Mouse (Mus musculus) ovary, postnatal 14 days (tissue): ENCODE measurements around the gene Phex.
A peak's percentile ranks its signal among the peaks of the same experiment; 100 is the strongest.

Experiments
- DNase-seq: peaks from one replicate; pipeline ENCODE4 v3.0.0; 2022; ENCODE audit warnings: low spot score

The Phex gene

DNA sequence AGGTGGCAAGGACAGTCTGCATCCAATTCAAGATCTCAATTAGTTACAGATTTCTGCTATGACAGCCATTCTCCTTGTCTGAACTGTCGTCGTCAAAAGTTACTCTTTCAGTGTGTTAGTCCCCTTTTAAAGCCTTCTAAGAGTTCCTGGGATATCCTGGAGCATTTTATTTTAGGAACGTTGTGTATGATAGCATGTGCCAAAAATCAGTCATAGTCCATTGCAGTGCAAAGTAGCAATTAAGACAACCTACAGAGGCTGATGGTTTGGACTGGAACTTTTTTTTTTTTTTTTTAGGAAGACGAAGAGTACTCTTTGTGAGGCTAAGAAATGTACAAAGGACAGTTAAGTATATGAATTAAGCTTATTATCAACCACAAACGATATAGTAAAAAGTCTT is at the start of gene Phex:
Phex (minus strand) TSS at position 101 of the 400 bp plus-strand sequence.
- no peak for DNase-seq

DNA sequence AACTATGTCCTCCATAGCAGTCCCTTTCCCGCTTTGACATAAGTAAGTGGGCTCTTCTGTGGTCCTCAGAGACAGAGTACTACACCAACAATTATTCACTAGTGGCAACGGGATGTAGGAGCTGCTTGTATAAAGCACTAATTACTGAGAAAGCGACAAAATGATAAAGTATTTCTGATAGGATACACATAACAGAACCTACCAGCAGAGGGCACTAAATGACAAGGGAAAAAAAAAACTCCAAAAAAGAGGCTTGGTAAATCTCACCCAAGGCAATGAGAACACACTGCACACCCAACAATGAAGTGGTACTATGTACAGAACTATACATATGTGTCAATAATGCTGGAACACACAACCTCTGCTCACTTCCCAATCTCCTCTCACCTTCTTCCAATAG is 47.6 kb upstream of the Phex start:
- peak; percentile 2 for DNase-seq

DNA sequence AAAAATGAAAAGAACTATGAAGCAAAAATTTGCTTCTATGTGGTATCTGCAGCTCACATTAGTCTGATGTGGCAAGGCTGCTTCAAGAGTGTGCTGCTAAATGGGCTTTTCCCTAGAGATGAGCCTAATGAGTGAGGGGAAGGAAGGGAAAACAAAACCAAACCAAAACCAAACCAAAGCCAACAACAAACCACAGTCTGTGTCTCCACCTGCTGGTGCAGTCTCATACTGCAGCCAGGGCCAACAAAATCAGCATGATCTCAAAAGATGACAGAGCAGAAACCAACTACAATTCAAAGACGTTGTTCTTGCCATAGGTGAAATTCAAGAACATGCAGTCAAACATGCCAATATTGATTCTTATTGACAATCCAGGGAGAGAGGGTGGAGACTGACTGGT is 39.3 kb upstream of the Phex start:
- DNase-seq, result peak; percentile 44

DNA sequence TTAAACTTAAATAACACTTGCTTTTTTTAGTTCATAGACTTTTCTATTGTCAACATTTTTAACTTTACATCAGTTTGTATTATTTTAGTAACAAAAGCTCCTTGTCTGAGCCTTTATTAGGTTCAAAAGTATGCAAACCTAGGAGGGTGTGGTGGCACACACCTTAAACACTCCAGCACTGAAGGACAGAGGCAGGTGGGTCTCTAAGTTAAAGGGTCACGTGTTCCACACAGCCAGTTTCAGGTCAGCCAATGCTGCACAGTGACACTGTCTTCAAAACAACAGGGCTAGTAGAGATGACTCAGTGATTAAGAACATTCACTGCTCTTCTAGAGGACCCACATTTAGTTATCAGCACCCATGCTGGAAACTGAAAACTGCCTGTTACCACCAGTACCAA is 33.9 kb upstream of the Phex start:
- DNase-seq, result no peak

DNA sequence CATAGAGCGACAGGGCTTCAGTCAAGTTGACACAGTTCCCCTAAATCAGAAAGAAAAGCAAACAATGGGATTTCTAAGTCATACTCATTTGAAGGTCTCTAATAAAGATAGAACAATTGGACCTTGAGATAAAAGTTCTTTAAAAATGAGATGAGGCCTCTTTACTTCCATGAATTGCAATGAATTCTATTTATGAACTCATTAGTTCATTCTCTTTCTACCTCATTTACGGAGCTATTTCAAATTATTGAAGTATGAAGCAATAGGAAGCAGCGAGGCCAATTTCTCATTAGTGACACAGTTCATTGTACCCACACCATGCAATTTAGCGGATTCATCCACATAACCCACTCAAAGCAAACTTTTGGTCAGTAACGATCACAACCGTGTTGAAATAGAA is 32.3 kb upstream of the Phex start:
- no peak for DNase-seq

DNA sequence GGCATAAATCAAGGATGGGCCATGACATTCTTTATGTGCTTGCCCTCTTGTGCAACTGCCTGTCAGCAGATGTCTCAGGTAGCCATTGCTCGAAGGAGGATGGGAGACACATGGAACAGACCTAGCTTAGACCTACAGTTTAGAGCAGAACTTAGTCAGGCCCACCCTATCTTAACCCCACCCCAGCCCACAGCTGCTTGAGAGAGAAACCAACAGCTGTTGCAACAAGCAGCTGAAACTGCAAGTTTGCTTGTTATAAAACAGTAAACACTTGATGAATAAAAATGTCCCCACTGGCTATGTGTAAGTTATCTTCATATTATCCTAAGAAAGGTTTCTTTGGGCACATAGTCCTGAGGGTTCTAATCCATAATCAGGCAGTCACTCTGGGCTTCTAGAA is 19.7 kb upstream of the Phex start:
- no peak for DNase-seq

DNA sequence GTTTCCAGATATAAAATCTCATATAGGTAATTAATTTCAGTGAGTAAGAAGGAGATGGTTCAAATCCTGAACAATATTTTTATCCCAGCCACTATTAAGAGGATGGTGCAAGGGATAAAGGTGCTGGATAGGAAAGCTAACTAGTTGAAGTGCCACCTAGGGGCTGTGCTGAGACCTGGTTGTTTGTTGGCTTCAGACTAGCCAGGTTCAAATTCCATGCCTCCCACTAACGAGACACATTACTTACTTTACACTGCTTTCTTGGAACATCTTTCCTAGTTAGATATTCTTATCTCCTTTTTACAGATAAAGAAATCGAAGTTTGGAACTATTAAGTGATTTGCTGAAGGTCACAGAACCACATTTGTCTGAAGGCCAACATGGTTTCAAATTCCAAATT is 4.3 kb upstream of the Phex start:
- no peak for DNase-seq

DNA sequence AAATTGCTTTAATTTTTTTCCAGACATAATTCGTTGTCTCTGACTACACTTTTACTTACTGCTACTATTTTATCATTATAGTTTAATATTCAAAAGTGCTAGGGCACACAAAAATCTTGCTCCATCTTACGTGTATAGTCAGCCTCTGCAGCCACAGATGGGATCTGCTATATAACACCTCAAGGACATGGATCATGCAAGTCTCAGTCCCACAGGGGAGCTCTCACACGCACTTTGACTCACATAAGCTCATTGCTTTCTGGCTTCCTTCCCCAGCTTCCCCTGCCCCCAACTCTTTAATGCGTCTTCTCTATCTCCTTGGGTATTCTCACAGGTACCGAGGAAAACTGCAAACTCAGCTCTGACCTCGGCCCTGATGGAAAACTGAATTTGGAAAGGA is 10.2 kb downstream of the Phex start:
- DNase-seq, result no peak

DNA sequence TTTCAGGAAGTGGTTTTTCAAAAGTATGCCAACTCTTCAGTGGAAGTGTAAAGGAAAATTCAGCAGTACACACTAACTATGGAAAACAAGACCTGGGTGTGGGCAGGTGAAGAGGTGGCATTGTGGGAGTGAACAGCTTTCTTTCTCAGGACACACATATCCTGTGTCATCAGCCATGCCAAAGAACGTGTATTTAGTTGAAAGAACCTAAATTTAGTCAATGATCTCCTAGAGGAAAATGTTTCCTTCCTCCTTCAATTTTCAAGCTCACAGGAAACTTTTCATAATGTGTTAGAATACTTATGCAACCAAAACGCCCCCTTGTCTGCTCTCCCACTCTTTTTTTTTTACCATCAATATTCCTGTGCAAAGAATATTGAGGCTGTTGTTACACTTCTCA is 23.9 kb downstream of the Phex start:
- no peak for DNase-seq

DNA sequence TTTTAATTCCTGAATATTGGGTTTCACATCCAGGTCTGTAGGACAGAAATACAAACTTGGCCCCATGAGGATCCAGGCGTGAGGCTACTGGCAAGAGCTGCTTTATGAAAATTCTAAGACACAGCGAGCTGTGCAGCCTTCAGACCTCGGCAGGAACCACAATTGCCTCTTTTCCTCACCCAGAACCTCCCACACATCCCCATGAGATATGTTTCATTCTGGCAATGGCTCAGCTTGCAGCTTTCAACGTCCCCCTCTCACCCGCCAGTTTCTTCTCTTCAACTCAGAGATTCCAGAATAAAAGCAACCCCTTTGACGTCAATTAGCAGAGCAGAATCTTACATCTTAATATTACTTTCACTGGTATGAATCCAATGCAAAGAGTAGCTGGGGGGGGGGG is 25.0 kb downstream of the Phex start:
- DNase-seq, result no peak

DNA sequence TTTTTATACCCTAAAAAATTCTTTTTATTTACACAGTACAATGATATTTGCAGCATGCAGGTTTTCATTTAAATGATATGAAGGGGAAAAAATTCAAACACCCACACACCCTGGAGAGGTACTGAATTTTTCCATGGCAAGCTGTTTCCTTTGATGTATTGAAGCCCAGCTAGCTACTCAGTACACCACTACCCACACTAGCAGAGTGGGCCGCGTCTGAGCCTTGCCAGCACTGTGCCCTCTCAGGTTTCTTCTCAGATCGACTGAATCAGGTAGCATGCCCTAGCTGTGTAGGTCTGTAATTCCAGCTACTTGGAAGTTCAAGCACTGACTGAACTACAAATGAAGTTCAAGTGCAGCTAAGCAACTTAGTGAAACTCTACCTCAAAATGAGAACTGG is 26.7 kb downstream of the Phex start:
- DNase-seq, result no peak

DNA sequence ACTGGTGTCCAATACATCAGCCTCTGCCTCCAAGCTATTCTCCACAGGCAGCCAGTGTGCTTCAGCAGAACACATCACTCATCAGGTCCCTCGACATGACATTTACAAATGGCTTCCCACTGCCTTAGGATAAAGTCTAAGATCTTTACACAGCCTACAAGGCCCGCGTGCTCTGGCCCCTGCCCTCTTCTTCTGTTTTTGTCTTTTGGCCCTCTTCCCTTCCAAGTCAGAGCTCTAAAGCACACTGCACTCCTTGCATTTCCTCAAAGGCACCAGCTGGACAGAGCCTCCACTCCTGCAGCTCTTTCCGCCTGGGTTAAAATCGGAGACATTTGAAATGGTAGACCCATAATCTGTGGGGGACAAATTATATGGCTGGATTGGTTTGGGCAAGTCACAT is 28.1 kb downstream of the Phex start:
- DNase-seq, result no peak

DNA sequence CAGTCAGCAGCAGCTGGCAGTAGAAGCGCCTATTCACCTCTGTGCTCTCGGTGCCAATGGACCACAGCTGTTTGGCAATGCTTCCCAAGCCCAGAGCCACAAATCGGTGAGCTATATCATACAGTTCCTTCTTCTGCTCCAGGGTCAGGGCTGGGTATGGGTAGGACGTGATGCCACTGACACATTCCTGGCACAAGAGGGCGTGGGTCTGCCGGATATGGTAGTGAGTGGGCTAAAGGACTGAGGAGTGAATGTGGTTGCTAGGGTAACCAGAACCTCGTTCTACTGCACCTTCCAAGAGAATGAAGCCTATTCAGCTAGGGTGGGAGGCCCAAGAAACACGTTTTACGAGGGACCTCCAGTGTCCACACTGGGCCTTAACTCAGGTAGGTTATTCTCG is 36.3 kb downstream of the Phex start:
- DNase-seq, result no peak

DNA sequence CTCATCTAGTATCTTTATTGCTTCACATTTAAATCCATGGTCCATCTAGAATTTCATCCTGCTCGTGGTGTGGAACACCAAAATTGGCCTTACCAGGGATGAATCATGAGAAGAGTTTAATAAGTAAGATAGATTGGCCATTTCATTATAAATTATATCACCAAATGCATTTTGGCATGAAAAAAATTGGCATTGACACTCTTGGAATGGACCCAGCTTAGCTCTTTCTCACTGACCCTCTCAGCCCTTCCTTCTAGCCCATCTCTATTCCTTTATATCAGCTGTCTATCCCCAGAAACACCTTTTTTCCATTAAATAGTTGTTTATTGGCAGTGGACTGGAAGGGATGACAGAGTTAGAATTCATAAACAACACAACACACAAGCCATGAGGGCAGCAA is 37.7 kb downstream of the Phex start:
- DNase-seq, result no peak

DNA sequence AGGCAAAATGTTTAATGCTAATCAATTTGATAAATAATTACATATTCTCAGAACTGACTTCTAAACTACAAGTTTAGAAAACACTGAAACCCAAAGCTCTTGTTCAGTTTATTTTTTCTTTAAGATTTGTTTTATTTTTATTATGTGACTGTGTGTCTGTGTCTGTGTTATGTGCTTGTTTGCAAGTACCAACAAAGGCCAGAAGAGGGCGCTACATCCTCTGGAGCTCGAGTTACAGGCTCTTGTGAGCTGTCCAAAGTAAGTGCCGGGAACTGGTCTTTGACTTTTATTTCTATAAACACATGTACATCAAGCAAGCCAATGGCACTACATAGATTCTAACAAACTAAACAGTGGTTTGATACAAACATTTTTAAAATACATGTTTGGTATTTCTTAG is 41.2 kb downstream of the Phex start:
- DNase-seq, result no peak

DNA sequence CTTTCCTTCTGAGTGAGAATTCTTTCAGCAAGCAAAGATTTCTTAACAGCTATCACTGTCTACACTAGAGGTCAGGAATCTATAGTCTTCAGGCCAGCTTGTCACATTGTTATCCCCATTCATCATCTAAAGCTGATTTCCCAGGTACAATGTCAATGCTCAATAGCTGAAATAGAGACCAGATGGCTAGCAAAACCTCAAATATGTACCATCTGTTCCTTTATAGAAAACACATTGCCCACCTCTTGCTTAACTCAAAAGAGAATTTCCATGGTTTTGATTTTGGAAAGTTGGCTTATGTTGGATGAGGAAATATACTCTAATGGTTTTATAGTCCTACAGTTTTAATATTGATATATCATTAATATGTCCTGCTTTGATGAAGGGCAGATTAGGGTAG is 45.9 kb downstream of the Phex start:
- DNase-seq, result no peak

DNA sequence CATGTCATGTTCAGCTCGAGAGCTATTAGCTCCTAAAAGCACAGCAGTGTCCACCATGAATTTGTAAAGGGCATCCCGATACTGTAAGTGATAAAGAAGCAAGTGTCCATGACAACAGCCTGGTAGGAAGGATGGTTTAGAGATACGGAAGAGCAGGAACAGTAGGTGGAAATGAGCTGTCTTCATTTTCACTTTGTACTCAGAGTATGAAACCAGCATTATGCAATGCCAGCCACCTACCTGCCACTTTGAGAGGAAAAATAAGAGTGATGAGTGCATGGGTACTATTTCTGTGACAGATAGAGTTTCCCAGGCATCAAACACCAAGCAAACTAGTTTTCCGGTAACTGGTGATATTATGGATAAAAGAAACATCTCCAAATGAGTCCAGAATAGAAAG is 59.6 kb downstream of the Phex start:
- no peak for DNase-seq

DNA sequence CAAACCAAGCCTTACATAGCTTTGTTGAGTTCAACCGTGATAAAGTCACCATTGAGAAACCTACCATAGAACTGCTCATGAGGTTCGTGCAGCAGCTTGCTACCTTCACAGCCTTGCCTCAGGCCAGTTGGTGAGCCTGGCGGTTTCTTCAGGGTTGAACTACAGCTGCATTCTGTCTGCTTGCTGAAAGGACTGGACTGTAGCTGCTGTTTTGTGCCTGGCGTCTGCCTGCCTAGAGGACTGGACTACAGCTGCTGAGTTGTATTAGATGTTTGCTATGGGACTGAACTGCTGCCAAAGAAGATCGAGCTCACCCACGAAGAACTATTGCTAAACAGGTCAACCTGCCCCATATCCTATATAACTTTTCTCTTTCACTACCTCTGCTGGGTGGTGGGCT is 68.9 kb downstream of the Phex start:
- DNase-seq, result no peak

DNA sequence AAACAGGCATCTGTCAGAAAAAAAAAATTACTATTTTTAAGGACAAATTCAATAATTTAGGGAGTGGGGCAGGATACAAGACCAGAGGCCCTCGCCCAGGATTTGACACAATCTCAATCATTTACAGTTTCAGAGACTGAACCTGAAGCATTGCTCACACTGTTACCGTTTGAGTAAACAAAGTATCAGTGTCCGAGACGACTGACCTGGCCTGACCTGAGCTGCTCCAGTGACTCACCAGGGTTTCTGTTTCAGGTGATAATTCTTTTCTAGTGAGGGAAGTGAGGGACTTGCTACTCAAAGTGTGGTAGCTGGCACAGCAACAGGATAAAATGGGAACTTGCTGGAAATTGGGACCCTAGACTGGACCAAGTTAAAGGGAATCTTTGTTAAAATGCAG is 80.4 kb downstream of the Phex start:
- DNase-seq, result no peak

DNA sequence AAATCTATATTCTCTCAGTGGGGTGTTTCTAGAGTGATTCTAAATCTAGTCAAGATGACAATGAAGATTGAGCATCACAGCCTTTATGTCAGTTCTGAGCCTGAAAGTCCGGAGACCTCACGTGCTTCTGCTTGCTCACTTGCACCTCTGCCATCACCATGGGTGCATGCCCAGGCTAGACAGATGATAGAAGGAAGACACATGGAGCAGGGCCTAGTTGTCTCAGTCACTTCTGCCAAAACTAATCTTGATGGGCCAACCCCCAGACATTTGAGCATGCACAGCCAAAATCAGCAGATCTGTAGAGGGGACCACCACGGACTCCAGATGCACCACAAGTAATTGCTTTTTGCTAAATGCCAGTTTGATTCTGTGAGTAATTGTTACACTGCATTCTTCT is 85.3 kb downstream of the Phex start:
- DNase-seq, result no peak

DNA sequence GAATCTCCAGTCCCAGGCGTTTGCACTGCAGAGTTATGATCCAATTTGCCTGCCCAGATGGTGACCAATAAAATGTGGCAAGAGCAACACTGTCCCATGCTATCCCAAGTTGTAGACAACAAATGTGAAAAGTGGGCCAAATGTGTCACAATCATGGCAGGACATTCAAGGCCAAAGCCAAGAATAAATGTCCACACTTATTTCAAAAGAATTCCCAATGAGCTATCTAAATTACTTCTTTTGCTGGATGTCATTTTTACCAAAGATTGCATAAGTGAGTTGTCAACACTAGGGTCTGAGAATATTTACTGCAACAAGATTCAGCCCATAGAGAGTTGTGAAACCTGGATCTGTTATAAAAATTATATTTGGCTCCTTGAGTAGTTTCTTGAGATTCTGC is 86.7 kb downstream of the Phex start:
- DNase-seq, result no peak

DNA sequence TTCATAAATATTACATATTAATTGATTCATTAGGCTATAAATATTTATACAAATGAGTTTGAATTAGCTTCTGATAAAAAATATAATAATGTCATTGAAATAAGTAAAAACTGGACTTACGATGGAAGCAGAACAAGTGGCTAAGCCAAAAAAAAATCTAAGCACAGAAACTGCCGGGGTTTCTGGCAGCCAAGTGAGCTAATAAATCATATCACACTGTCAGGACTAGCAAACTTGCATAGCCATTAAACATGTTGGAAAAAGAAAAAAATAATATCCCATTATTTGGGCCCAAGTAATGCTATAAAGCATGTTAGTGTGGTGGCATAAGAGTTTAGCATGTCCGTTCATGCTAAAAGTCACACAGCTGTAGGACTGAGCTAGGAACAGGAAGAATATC is 87.4 kb downstream of the Phex start:
- no peak for DNase-seq

DNA sequence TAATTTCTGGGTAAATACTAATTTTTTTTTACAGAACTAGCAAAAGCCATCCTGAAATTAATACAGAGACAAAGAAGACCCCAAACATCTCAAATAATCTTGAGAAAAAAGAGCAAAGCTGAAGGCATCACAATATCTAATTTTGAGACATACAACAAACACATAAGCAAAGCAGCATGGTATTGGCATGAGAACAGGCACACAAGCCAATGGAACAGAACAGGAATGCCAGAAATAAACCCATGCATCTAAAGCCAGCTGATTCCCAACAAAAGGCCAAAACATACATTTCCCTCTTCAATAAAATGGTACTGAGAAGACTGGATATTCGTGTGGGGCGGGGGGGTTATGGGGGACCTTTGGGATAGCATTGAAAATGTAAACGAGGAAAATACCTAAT is 90.7 kb downstream of the Phex start:
- no peak for DNase-seq

DNA sequence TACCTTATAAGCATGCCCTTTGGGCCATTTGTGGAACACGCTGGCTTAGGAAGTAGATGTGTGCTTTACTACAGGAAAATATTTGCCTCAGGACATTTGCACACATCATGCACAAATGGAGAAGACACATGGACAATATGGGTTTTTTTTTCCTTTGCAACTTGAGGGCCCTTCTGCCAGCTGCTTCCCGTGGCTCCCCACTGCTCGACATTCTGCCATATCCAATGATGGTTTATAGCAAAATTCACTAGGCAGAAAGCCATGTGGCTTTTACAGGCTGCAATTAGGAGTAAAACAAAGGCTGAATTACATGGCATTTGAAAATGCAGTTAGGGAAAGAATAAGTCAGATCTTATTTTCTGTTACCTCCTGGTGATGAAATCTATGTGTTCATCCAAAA is 104.8 kb downstream of the Phex start:
- DNase-seq, result no peak

DNA sequence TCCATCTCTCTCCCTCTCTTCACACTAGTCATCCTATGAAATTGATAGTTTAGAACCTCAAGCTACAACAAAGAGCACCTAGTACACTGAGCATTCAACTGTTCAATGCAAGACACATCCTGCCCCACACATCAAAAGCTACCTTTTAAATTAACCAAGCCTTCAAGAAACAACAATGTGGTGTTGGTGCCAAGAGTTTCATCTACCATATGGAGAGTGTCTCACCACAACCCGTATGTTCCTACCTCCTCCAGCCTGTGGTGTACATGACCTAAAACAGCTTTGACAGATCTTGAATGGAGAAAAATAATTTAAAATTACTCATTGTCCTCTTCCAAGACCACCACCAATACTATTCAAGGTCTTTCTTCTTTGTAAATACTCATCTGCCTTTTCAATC is 106.9 kb downstream of the Phex start:
- no peak for DNase-seq

DNA sequence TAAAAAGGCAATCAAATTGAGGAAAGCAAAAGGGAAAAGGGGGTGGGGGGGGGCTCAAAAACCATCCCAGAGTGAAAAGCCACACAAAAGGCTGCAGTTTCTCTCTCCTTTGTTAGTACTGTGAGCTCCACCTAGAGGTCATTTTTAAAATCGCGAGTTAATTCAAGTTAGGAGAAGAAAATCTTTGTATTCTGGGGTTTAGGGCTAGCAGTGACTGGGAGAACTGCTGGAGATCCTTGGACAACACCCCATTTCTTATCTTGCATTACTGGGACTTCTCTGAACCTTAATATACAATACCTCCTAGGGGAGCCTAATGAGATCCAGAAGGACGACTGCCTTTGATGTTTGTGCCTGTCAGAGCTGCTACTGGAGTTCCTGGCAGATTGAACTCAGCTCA is 107.7 kb downstream of the Phex start:
- DNase-seq, result no peak
